Mouse (Mus musculus) intestine, embryonic 16.5 days (tissue): ENCODE measurements at regions not wholly inside any gene's neighbourhood (a gene's known extent, or its start where the extent isn't known, plus 50 kb on each side); places are given as distances from the start of the nearest gene placed in this dataset.

Experiments
- ATAC-seq: fragments of 200-750 bp; cut with Nextera tagmentation; 2 replicates; pipeline ENCODE4 v1.8.0; 2017; ENCODE audit warnings: moderate TSS enrichment, moderate library complexity
- H3K27ac ChIP-seq: fragments of 300-500 bp; sonication (generic); 2 replicates; pipeline ENCODE4 v1.5.1; 2014; ENCODE audit warnings: mild to moderate bottlenecking, low read length
- H3K27me3 ChIP-seq: fragments of 300-500 bp; sonication (generic); replicated peaks from 2 replicates; pipeline ENCODE4 v1.6.1; 2014; ENCODE audit warnings: low read length, control low read depth, mixed read lengths; ENCODE audit not compliant: control insufficient read depth, insufficient read depth
- H3K36me3 ChIP-seq: fragments of 300-500 bp; sonication (generic); 2 replicates; pipeline ENCODE4 v1.6.1; 2014; ENCODE audit warnings: low read length, control low read depth; ENCODE audit not compliant: control insufficient read depth, insufficient read depth
- H3K4me1 ChIP-seq: fragments of 300-500 bp; sonication (generic); 2 replicates; pipeline ENCODE4 v1.6.1; 2014; ENCODE audit warnings: low read length, control low read depth, mixed read lengths; ENCODE audit not compliant: control insufficient read depth, insufficient read depth
- H3K4me2 ChIP-seq: fragments of 300-500 bp; sonication (generic); 2 replicates; pipeline ENCODE4 v1.6.1; 2014; ENCODE audit warnings: low read depth, low read length, control low read depth
- H3K4me3 ChIP-seq: fragments of 300-500 bp; sonication (generic); 2 replicates; pipeline ENCODE4 v1.5.1; 2014; ENCODE audit warnings: mild to moderate bottlenecking, low read length
- H3K9ac ChIP-seq: fragments of 300-500 bp; sonication (generic); 2 replicates; pipeline ENCODE4 v1.6.1; 2014; ENCODE audit warnings: low read depth, low read length
- H3K9me3 ChIP-seq: fragments of 300-500 bp; sonication (generic); 2 replicates; pipeline ENCODE4 v1.6.1; 2016; ENCODE audit warnings: low read length, control low read depth; ENCODE audit not compliant: control insufficient read depth
- WGBS: fragments of 180-500 bp; shearing (Covaris S2); extraction: QIAGEN DNeasy Blood & Tissue Kit; methylation state at CpG from one replicate; pipeline ENCODE4 v1.1.7; 2014; 5-methylcytosine and 5-hydroxymethylcytosine counted together

- Histone ChIP-seq H3K4me2 (no peak overlapping the region), H3K4me1 (no peaks in the 10 kb centered on the region), H3K9me3 (no peaks in the 10 kb centered on the region), H3K4me3 (no peak overlapping the region), H3K36me3 (no peaks in the 10 kb centered on the region), H3K27me3 (no peaks in the 10 kb centered on the region; the same call in 1 of the 2 replicates), H3K27ac (no peak overlapping the region), H3K9ac (no peak overlapping the region)
- WGBS, result 55% methylated on average over 2 of the region's 2 CpGs
- no peak for ATAC-seq
Observed at GRCm38 (mm10) chr10:21525555-21525954, 67.4 kb upstream of the 1700020N01Rik start.

- Histone ChIP-seq H3K4me2 (no peak overlapping the region), H3K9me3 (no peaks in the 10 kb centered on the region), H3K4me3 (no peak overlapping the region), H3K27me3 (no peaks in the 10 kb centered on the region; the same call in 1 of the 2 replicates), H3K4me1 (no peaks in the 10 kb centered on the region), H3K9ac (no peak overlapping the region), H3K36me3 (no peaks in the 10 kb centered on the region), H3K27ac (no peak overlapping the region)
- no peak for ATAC-seq
- WGBS, result 90% methylated on average over 3 of the region's 3 CpGs
Observed at GRCm38 (mm10) chr10:21528396-21528795, 64.5 kb upstream of the 1700020N01Rik start.

- Histone ChIP-seq H3K36me3 (no peaks in the 10 kb centered on the region), H3K9ac (no peak overlapping the region), H3K4me3 (no peak overlapping the region), H3K4me1 (no peaks in the 10 kb centered on the region), H3K27ac (no peak overlapping the region), H3K4me2 (no peak overlapping the region), H3K27me3 (no peaks in the 10 kb centered on the region; the same call in 1 of the 2 replicates), H3K9me3 (no peaks in the 10 kb centered on the region)
- 71% methylated on average over 10 of the region's 10 CpGs for WGBS
- no peak for ATAC-seq
Observed at GRCm38 (mm10) chr10:21529098-21529749, 63.7 kb upstream of the 1700020N01Rik start.

- H3K4me2 ChIP-seq, result no peak overlapping the region
- H3K4me1 ChIP-seq, result no peaks in the 10 kb centered on the region
- no peaks in the 10 kb centered on the region; the same call in 1 of the 2 replicates for H3K27me3 ChIP-seq
- WGBS, result 46% methylated on average over 1 of the region's 1 CpGs
- H3K36me3 ChIP-seq, result no peaks in the 10 kb centered on the region
- no peak overlapping the region for H3K4me3 ChIP-seq
- no peak overlapping the region for H3K9ac ChIP-seq
- no peak overlapping the region for H3K27ac ChIP-seq
- no peaks in the 10 kb centered on the region for H3K9me3 ChIP-seq
- ATAC-seq, result no peak
Observed at GRCm38 (mm10) chr10:21532142-21532541, 60.8 kb upstream of the 1700020N01Rik start.

GRCm38 (mm10) chr10:21535631-21536030 lies 57.3 kb upstream of the 1700020N01Rik start:
- no peak for ATAC-seq
- 50% methylated on average over 5 of the region's 5 CpGs for WGBS
- no peak overlapping the region for H3K4me2 ChIP-seq
- no peak overlapping the region for H3K4me3 ChIP-seq
- no peak overlapping the region for H3K9ac ChIP-seq
- no peaks in the 10 kb centered on the region for H3K4me1 ChIP-seq
- H3K27ac ChIP-seq, result no peak overlapping the region
- no peaks in the 10 kb centered on the region for H3K27me3 ChIP-seq
- no peaks in the 10 kb centered on the region for H3K36me3 ChIP-seq
- H3K9me3 ChIP-seq, result no peaks in the 10 kb centered on the region

GRCm38 (mm10) chr10:21538481-21538880 lies 54.5 kb upstream of the 1700020N01Rik start:
- Histone ChIP-seq H3K27ac (no peak overlapping the region), H3K9ac (no peak overlapping the region), H3K4me3 (no peak overlapping the region), H3K36me3 (no peaks in the 10 kb centered on the region), H3K4me1 (no peaks in the 10 kb centered on the region), H3K4me2 (no peak overlapping the region), H3K27me3 (no peaks in the 10 kb centered on the region), H3K9me3 (no peaks in the 10 kb centered on the region)
- no peak for ATAC-seq
- 75% methylated on average over 6 of the region's 6 CpGs for WGBS
